Mouse (Mus musculus) heart, postnatal 0 days (tissue): ENCODE data around the gene Gm20695.

Experiments
- CTCF ChIP-seq: IDR thresholded peaks from 2 replicates; pipeline ENCODE4 v1.5.1; 2016; ENCODE audit warnings: antibody characterized with exemption, control low read depth, low read depth
- EP300 ChIP-seq: IDR thresholded peaks from 2 replicates; pipeline ENCODE4 v1.6.1; 2016; ENCODE audit warnings: antibody characterized with exemption, low read depth

DNA sequence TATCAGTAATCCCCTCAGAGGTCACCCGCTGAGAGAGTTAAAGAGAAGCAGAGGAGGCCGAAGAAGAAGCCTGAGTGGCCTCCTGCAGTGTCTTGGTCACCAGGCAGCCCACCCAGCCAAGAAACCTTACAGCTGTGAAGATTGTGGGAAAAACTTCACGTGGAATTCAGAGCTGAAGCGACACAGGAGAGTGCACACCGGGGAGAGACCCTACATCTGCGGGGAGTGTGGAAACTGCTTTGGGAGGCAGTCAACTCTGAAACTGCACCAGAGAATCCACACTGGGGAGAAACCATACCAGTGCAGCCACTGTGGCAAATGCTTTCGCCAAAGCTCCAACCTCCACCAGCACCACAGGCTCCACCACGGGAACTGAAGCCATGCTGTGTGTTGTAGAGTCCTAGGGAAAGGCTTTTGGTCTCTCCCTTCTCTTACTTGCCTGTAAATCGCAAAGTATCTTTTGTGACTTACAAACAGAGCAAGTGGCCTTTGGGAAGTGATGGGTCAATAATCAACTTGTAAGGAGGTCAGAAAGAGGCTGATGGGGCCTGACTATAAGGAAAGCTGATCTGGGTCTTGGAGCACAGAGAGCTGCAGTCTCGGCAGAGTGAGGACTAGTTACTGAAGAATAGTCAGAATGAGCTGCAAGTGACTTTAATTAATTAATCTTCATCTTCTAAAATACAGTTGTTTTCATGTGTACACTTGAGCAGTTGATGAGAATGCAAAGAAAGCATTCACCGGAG is 29.8 kb upstream of the Gm20695 start:
- TF ChIP-seq CTCF (no peak), EP300 (no peak)
